Mouse (Mus musculus) stomach, postnatal 0 days (tissue): ENCODE measurements at regions not wholly inside any gene's neighbourhood (a gene's known extent, or its start where the extent isn't known, plus 50 kb on each side); places are given as distances from the start of the nearest gene placed in this dataset.

Source experiments
- ATAC-seq: fragments of 200-750 bp; cut with Nextera tagmentation; 2 replicates; pipeline ENCODE4 v1.8.0; 2017; ENCODE audit not compliant: low FRiP score, low TSS enrichment
- DNase-seq: peaks from one replicate; pipeline ENCODE4 v3.0.0-alpha.2; 2016; ENCODE audit warnings: low spot score
- H3K27ac ChIP-seq: fragments of 300-500 bp; sonication (generic); replicated peaks from 2 replicates; pipeline ENCODE4 v1.5.1; 2014; ENCODE audit warnings: mild to moderate bottlenecking, control low read depth
- H3K27me3 ChIP-seq: fragments of 300-500 bp; sonication (generic); 2 replicates; pipeline ENCODE4 v1.6.1; 2014; ENCODE audit warnings: low read length; ENCODE audit not compliant: control insufficient read depth, insufficient read depth
- H3K36me3 ChIP-seq: fragments of 300-500 bp; sonication (generic); 2 replicates; pipeline ENCODE4 v1.6.1; 2014; ENCODE audit warnings: low read length, mixed read lengths; ENCODE audit not compliant: control insufficient read depth, insufficient read depth
- H3K4me1 ChIP-seq: fragments of 300-500 bp; sonication (generic); replicated peaks from 2 replicates; pipeline ENCODE4 v1.6.1; 2014; ENCODE audit warnings: antibody characterized with exemption; ENCODE audit not compliant: control insufficient read depth, insufficient read depth
- H3K4me2 ChIP-seq: fragments of 300-500 bp; sonication (generic); replicated peaks from 2 replicates; pipeline ENCODE4 v1.6.1; 2014; ENCODE audit warnings: low read depth, mild to moderate bottlenecking, control low read depth, moderate library complexity
- H3K4me3 ChIP-seq: fragments of 300-500 bp; sonication (generic); 2 replicates; pipeline ENCODE4 v1.5.1; 2014; ENCODE audit warnings: low read depth, low read length, control low read depth
- H3K9ac ChIP-seq: fragments of 300-500 bp; sonication (generic); 2 replicates; pipeline ENCODE4 v1.6.1; 2014; ENCODE audit warnings: mild to moderate bottlenecking, low read length, control low read depth, mixed read lengths
- H3K9me3 ChIP-seq: fragments of 300-500 bp; sonication (generic); 2 replicates; pipeline ENCODE4 v1.6.1; 2016; ENCODE audit warnings: low read length; ENCODE audit not compliant: control insufficient read depth
- CTCF ChIP-seq: IDR thresholded peaks from 2 replicates; pipeline ENCODE4 v1.5.1; 2016; ENCODE audit warnings: antibody characterized with exemption, low read depth, mild to moderate bottlenecking, moderate library complexity
- EP300 ChIP-seq: optimal IDR thresholded peaks from 2 replicates; pipeline ENCODE3; 2016; ENCODE audit warnings: antibody characterized with exemption
- WGBS: fragments of 180-500 bp; shearing (Covaris S2); extraction: QIAGEN DNeasy Blood & Tissue Kit; methylation state at CpG from one replicate; pipeline ENCODE4 v1.1.7; 2014; 5-methylcytosine and 5-hydroxymethylcytosine counted together

DNA sequence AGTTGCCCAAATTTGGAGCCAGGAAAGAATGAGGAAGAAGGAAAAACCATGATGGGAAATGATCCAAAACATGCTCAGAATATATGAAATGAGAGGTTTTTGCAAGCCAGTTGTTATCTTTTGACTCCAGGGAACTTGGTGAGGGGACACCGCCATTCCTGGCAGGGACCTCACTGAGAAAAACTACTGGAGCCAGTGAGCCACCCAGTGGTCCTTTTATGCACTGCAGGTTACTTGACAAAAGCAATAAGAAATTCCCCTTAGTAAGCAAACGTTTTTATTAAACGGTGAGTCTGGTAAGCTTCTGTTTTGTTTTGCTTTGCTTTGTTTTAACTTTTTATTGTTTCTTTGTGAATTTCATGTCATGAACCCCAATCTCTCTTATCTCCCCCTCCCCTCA is 257.5 kb downstream of the Foxa2 start:
- no peak for ATAC-seq
- Histone ChIP-seq H3K27me3 (no peaks in the 10 kb centered on the region), H3K4me2 (no peak overlapping the region), H3K9me3 (no peaks in the 10 kb centered on the region), H3K9ac (no peak overlapping the region), H3K4me1 (no peaks in the 10 kb centered on the region), H3K36me3 (no peaks in the 10 kb centered on the region), H3K4me3 (no peak overlapping the region), H3K27ac (no peak overlapping the region)
- 7% methylated on average over 3 of the region's 3 CpGs for WGBS
- peak; percentile 68 for DNase-seq
- peak; percentile 79 for TF ChIP-seq CTCF
- no peak for TF ChIP-seq EP300

DNA sequence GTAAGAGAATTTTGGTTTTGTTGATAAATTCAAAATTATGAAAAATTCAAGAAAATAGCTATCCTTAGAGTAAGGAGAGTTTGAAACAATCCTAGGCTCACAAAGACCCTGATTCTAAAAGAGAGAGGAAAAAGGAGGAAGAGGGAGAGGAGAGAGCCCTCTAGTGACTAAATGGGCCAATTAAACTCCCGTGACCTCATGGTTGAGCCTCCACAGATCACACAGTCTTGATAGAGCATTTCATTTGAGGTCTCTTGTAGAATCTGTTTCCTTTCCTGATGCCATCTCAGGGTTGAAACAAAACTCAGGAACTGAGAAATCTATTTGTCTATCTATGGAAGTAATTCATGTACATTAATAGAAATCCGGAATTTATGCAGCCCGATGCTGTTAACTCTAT is 258.8 kb downstream of the Foxa2 start:
- 68% methylated on average over 3 of the region's 3 CpGs for WGBS
- no peak overlapping the region for H3K4me3 ChIP-seq
- no peak overlapping the region for H3K9ac ChIP-seq
- no peaks in the 10 kb centered on the region for H3K4me1 ChIP-seq
- H3K27me3 ChIP-seq = no peaks in the 10 kb centered on the region
- ATAC-seq (no peak), DNase-seq (no peak)
- peak; percentile 45 for TF ChIP-seq CTCF
- no peak for TF ChIP-seq EP300
- H3K4me2 ChIP-seq = no peak overlapping the region
- H3K27ac ChIP-seq = no peak overlapping the region
- no peaks in the 10 kb centered on the region for H3K9me3 ChIP-seq
- H3K36me3 ChIP-seq = no peaks in the 10 kb centered on the region

DNA sequence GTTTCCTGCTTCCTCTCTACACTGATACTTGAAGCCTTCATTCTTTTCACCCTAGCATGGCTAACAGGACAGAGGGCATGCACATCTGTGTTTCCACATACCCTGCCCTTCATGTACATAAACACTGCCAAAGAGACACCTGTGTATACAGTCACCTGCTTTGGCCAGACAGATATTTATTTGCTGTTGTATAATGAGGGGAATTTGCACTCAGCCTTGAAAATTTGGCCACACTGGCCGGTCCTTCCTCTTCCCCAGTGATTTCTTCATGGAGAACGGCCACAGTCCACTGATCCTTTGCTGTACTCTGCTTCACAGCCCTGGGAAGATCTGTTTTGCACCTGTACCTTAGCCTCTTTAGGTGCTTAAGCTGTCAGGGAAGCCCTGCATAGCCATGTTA is 264.3 kb downstream of the Foxa2 start:
- no peak overlapping the region for H3K27ac ChIP-seq

DNA sequence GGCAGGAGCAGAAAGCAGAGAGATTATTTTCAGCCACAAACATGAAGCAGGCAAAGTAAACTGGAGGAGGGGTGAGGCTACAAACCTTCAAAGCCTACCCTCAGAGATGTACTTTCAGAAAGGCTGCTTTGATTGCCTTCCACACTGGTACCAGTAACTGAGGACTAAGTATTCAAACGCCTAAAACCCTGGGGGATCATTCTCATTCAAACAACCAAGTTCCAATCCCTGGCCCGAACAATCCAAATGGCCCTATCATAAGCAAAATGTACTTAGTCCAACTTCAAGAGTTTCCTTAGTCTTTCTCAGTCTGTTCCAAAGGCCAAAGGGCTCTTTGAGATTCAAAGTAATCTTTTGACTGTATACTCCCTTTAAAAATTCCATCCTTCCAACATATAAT is 270.5 kb downstream of the Foxa2 start:
- H3K27me3 ChIP-seq = no peaks in the 10 kb centered on the region
- no peak for TF ChIP-seq EP300
- no peak for TF ChIP-seq CTCF
- ATAC-seq (no peak), DNase-seq (no peak)
- H3K4me1 ChIP-seq = no peaks in the 10 kb centered on the region
- H3K9ac ChIP-seq = no peak overlapping the region
- no peaks in the 10 kb centered on the region for H3K36me3 ChIP-seq
- 54% methylated on average over 2 of the region's 2 CpGs for WGBS
- no peak overlapping the region for H3K4me3 ChIP-seq
- H3K9me3 ChIP-seq = no peaks in the 10 kb centered on the region
- no peak overlapping the region for H3K27ac ChIP-seq
- H3K4me2 ChIP-seq = no peak overlapping the region

More for the DNA sequence above, 264.3 kb downstream of the Foxa2 start:
- H3K4me1 ChIP-seq = no peaks in the 10 kb centered on the region
- no peaks in the 10 kb centered on the region for H3K27me3 ChIP-seq
- H3K4me3 ChIP-seq = no peak overlapping the region
- 78% methylated on average over 2 of the region's 2 CpGs for WGBS
- H3K4me2 ChIP-seq = no peak overlapping the region
- DNase-seq (no peak), ATAC-seq (no peak)
- no peak for TF ChIP-seq EP300
- no peak for TF ChIP-seq CTCF
- no peaks in the 10 kb centered on the region for H3K9me3 ChIP-seq
- no peaks in the 10 kb centered on the region for H3K36me3 ChIP-seq
- H3K9ac ChIP-seq = no peak overlapping the region

DNA sequence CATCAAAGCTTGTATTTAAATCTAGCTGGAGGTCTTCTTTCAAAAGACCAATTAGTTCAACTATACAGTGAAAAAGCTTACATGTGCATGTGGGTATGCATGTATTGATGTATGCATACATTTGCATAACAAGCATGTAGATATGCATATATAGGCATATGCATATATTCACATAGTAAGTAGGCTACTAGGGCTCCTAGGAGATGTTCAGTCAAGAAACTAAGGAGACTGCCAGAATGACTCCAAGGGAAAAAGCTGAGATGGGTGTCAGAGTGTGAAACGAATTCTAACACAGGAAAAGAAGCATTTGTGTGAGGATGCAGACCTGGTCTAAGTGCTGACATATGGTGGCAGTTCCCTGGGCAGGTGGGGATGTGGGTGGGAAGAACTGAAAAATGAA is 274.2 kb downstream of the Foxa2 start:
- Histone ChIP-seq H3K27me3 (no peaks in the 10 kb centered on the region), H3K27ac (no peak overlapping the region), H3K4me2 (no peak overlapping the region), H3K9ac (no peak overlapping the region), H3K9me3 (no peaks in the 10 kb centered on the region), H3K4me1 (no peaks in the 10 kb centered on the region), H3K36me3 (no peaks in the 10 kb centered on the region), H3K4me3 (no peak overlapping the region)
- no peak for ATAC-seq
- 46% methylated on average over 1 of the region's 1 CpGs for WGBS
- TF ChIP-seq CTCF (no peak), EP300 (no peak)
- no peak for DNase-seq

DNA sequence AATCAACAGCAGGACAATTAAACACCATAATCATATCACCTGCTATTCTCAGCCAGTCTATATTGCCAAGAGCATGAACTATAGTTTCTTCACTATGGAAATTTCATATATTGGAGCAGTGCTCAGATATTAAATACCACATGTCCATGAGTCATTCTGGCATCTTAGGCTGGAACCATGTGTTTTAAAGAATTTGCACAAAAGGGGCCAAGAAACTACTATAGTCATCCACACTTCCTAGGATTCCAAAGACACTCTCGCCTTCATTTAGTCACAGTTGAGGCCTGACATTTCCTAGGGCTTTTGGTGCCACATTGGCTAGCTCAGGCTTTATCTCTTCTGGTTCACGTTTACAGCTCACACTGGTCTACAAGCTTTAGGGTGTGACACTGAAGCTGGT is 293.7 kb downstream of the Foxa2 start:
- WGBS = 56% methylated on average over 2 of the region's 2 CpGs
- Histone ChIP-seq H3K27ac (no peak overlapping the region), H3K4me1 (no peaks in the 10 kb centered on the region), H3K4me3 (no peak overlapping the region), H3K9ac (no peak overlapping the region), H3K27me3 (no peaks in the 10 kb centered on the region), H3K4me2 (no peak overlapping the region), H3K36me3 (no peaks in the 10 kb centered on the region), H3K9me3 (no peaks in the 10 kb centered on the region)
- ATAC-seq = no peak
- TF ChIP-seq CTCF = no peak
- TF ChIP-seq EP300 = no peak
- no peak for DNase-seq

DNA sequence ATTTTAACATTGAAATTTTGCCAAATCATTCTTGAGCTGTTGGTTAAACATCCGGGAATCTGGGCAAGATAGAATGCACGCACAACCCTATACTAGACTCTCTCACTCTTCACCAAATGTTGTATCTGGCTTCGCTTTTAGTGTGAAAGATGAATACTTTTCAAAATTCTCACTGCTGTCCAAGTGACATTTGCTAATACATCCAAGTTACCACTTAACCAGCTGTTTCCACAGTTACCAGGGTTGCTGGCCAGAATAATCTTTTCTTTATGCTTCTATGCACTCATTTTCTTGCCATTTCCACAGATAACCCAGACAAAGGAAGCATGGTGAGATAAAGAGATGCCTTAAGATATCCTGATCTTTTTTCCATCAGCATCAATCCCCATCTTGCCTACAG is 294.9 kb downstream of the Foxa2 start:
- no peak for DNase-seq
- H3K9ac ChIP-seq = no peak overlapping the region
- 79% methylated on average over 3 of the region's 3 CpGs for WGBS
- no peaks in the 10 kb centered on the region for H3K36me3 ChIP-seq
- no peak overlapping the region for H3K4me3 ChIP-seq
- H3K27ac ChIP-seq = no peak overlapping the region
- no peaks in the 10 kb centered on the region for H3K9me3 ChIP-seq
- no peak for ATAC-seq
- no peaks in the 10 kb centered on the region for H3K4me1 ChIP-seq
- no peaks in the 10 kb centered on the region for H3K27me3 ChIP-seq
- no peak overlapping the region for H3K4me2 ChIP-seq
- no peak for TF ChIP-seq EP300
- no peak for TF ChIP-seq CTCF
